Mouse (Mus musculus) hindbrain, embryonic 14.5 days (tissue): ENCODE results near the gene Olfr97. TPM values are rescaled to one million over a fixed set of nuclear protein-coding genes. Genes with fewer than 3 reads are reported as not detected.

Source experiments
- ATAC-seq: fragments of 200-750 bp; cut with Nextera tagmentation; 2 replicates; pipeline ENCODE4 v1.8.0; 2017; ENCODE audit warnings: moderate number of reproducible peaks, mild to moderate bottlenecking, moderate TSS enrichment, moderate library complexity; ENCODE audit not compliant: low FRiP score
- DNase-seq: peaks from one replicate; pipeline ENCODE4 v3.0.0-alpha.2; 2015; ENCODE audit warnings: low spot score
- H3K27ac ChIP-seq: fragments of 300-500 bp; sonication (generic); 2 replicates; pipeline ENCODE4 v1.5.1; 2014; ENCODE audit warnings: mild to moderate bottlenecking, moderate library complexity
- H3K27me3 ChIP-seq: fragments of 300-500 bp; sonication (generic); 2 replicates; pipeline ENCODE4 v1.6.1; 2014; ENCODE audit warnings: mild to moderate bottlenecking, low read length, mixed read lengths; ENCODE audit not compliant: control insufficient read depth, insufficient read depth
- H3K36me3 ChIP-seq: fragments of 300-500 bp; sonication (generic); replicated peaks from 2 replicates; pipeline ENCODE4 v1.6.1; 2014; ENCODE audit not compliant: control insufficient read depth, insufficient read depth
- H3K4me1 ChIP-seq: fragments of 300-500 bp; sonication (generic); replicated peaks from 2 replicates; pipeline ENCODE4 v1.6.1; 2014; ENCODE audit warnings: antibody characterized with exemption, low read length, mixed read lengths; ENCODE audit not compliant: control insufficient read depth, insufficient read depth
- H3K4me2 ChIP-seq: fragments of 300-500 bp; sonication (generic); replicated peaks from 2 replicates; pipeline ENCODE4 v1.6.1; 2014; ENCODE audit warnings: mild to moderate bottlenecking, moderate library complexity
- H3K4me3 ChIP-seq: fragments of 300-500 bp; sonication (generic); replicated peaks from 2 replicates; pipeline ENCODE4 v1.5.1; 2014; ENCODE audit warnings: mild to moderate bottlenecking, low read length
- H3K9ac ChIP-seq: fragments of 300-500 bp; sonication (generic); 2 replicates; pipeline ENCODE4 v1.6.1; 2014
- H3K9me3 ChIP-seq: fragments of 300-500 bp; sonication (generic); 2 replicates; pipeline ENCODE4 v1.6.1; 2016; ENCODE audit warnings: low read length; ENCODE audit not compliant: control insufficient read depth
- WGBS: fragments of 180-500 bp; shearing (Covaris S2); extraction: QIAGEN DNeasy Blood & Tissue Kit; methylation state at CpG from one replicate; pipeline ENCODE4 v1.1.7; 2014; 5-methylcytosine and 5-hydroxymethylcytosine counted together
- polyA plus RNA-seq: library from polyadenylated mRNA; unstranded; fragments of >200 nt; fragmentation: Nextera tagmentation; extraction: Ambion mirVana; gene quantifications from 2 replicates; pipeline ENCODE4 v1.2.1, GENCODE M21; 2014

Gene Olfr97
- polyA plus RNA-seq, 1 experiment from 2014 or later = not detected

DNA sequence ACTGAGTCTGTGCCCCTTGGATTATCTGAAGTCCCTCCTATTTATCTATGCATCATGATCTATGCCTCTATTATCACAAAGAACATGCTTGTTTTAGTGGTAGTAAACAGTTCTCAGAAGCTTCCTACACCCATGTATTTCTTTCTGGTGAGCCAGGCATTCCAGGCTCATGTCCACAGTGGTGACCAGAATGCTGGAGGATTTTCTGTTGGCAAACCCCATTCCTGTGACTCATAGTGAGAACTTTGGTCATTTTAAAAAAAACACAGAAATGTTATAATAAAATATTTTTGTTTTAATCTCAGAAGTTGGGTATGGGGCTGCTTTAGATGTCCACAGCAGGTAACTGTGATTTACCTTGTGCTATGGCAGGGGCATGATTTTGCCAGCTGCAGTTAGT lies 12.3 kb upstream of the Olfr97 start:
- H3K4me2 ChIP-seq = no peak overlapping the region
- ATAC-seq = no peak
- DNase-seq = no peak
- no peaks in the 10 kb centered on the region for H3K27me3 ChIP-seq
- H3K36me3 ChIP-seq = no peaks in the 10 kb centered on the region
- no peak overlapping the region for H3K9ac ChIP-seq
- H3K27ac ChIP-seq = no peak overlapping the region
- H3K4me3 ChIP-seq = no peak overlapping the region
- no peaks in the 10 kb centered on the region for H3K4me1 ChIP-seq
- H3K9me3 ChIP-seq = no peaks in the 10 kb centered on the region

DNA sequence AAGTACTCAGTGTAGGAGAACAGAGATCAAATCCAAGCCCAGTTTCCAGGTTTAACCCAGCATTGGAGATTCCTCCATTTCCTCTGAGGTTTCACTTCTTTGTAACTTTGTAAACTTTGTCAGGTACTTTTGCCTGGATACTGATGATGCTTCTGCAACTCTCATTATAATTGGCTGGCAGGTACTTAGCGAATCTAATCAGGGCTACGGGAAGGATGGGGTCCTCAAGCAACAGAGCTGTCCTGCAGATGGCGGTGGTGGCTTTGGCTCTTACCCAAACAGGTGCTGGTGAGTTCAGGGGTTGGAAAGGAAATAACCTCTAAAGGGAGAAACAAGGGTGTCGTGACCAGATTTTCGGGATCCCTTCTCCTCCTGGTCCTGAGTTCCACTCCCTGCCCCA lies 9.6 kb upstream of the Olfr97 start:
- no peak for ATAC-seq
- no peak overlapping the region for H3K4me2 ChIP-seq
- no peaks in the 10 kb centered on the region for H3K36me3 ChIP-seq
- no peaks in the 10 kb centered on the region for H3K4me1 ChIP-seq
- 26% methylated on average over 5 of the region's 5 CpGs for WGBS
- no peak overlapping the region for H3K4me3 ChIP-seq
- no peak overlapping the region for H3K9ac ChIP-seq
- DNase-seq = no peak
- no peaks in the 10 kb centered on the region for H3K9me3 ChIP-seq
- H3K27ac ChIP-seq = no peak overlapping the region
- no peaks in the 10 kb centered on the region for H3K27me3 ChIP-seq

DNA sequence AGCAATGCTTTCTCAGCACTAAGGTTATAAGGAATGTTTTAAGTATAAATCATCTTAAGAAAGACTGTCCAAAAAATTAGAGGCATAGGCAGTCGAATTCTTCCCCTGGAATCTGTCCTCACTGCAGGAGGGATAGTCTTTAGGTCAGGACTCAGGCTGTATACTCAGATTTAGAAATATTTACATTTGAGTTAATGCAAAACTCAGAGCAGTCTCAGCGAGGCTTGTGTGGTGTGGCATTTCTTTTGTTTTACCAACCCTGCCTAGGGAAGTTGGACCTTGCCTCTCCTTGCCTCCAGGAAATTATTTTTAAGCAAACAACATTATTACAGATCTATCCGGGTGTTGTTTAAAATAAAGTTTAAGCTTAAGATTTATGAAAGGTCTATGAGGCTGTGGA lies 5.1 kb upstream of the Olfr97 start:
- no peak for ATAC-seq
- no peak overlapping the region for H3K27ac ChIP-seq
- no peak overlapping the region for H3K9ac ChIP-seq
- no peak overlapping the region for H3K4me3 ChIP-seq
- no peaks in the 10 kb centered on the region for H3K27me3 ChIP-seq
- no peaks in the 10 kb centered on the region for H3K4me1 ChIP-seq
- no peaks in the 10 kb centered on the region for H3K36me3 ChIP-seq
- WGBS = 58% methylated on average over 3 of the region's 3 CpGs
- H3K4me2 ChIP-seq = no peak overlapping the region
- no peaks in the 10 kb centered on the region for H3K9me3 ChIP-seq
- DNase-seq = no peak

DNA sequence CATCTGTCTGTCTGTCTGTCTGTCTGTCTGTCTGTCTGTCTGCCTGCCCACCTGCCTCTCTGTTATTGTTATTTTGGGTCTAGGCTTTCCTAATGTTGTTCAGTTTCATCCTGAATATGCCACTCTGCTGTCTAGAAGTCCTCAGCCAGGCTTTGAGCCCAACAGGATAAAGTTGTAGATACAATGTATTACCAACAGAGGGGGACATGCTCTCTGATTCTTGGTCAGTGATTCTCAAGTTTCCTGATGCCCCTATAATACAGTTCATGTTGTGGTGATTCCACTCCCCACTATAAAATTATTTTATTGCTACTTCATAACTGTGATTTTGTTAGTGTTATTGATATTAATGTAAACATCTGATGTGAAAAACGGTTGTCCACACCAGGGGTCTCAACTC lies 15.3 kb downstream of the Olfr97 start:
- Histone ChIP-seq H3K4me3 (no peak overlapping the region), H3K36me3 (no peaks in the 10 kb centered on the region), H3K4me2 (no peak overlapping the region), H3K27ac (no peak overlapping the region), H3K27me3 (no peaks in the 10 kb centered on the region), H3K4me1 (no peaks in the 10 kb centered on the region), H3K9me3 (no peaks in the 10 kb centered on the region), H3K9ac (no peak overlapping the region)
- DNase-seq (no peak), ATAC-seq (no peak)
- 10% methylated on average over 1 of the region's 1 CpGs for WGBS

DNA sequence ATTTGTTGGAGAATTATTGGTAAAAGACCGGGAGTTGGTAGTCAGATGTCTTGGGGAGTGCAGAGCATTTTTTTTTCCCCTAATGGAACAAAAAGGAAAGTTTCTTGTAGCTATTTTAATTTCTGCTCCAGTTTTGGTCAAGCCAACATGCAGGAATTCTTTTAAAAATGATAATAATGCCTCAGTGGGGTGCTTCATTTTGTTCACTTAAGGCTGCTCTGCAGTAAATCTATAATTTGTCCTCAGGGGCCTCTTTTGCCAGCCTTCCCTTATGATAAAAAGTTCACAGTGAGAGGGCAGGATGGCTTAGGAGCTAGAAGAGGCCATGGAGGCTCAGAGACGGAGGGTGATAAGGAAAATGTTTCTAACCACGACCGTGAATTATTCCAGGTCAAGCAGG lies 17.3 kb downstream of the Olfr97 start, which contains the start of gene Olfr96:
Gene Olfr96, plus strand, starts transcription at position 301 of the 400 bp plus-strand sequence.
- DNase-seq = no peak
- 67% methylated on average over 4 of the region's 4 CpGs for WGBS
- no peak within 1 kb of the TSS for H3K4me2 ChIP-seq
- H3K4me3 ChIP-seq = no peak within 1 kb of the TSS
- no peaks in the 10 kb centered on the region for H3K9me3 ChIP-seq
- no peaks in the 10 kb centered on the region for H3K36me3 ChIP-seq
- H3K9ac ChIP-seq = no peak within 1 kb of the TSS
- no peaks in the 10 kb centered on the region for H3K4me1 ChIP-seq
- H3K27me3 ChIP-seq = no peaks in the 10 kb centered on the region
- no peak within 1 kb of the TSS for H3K27ac ChIP-seq
- no peak for ATAC-seq

DNA sequence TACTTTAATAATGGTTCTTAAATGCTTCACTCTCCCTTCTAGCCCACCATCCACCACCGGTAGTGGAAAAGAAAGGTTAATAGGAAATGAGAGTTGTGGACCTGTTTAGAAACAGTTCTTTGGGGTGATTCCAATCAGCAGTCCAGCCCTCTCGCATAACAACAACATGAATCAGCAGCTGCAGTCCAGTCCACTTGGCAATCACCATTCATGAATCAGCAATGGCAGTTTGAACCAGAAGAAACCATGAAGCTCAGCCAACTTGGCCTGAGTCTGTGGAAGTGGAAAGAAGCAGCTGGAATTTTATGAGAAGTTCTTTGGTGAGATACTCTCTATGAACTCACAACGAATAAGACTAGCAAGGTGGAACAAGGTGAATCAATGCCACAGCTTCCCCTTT lies 18.6 kb downstream of the Olfr97 start:
- no peaks in the 10 kb centered on the region for H3K27me3 ChIP-seq
- no peak overlapping the region for H3K9ac ChIP-seq
- ATAC-seq (no peak), DNase-seq (no peak)
- no peaks in the 10 kb centered on the region for H3K36me3 ChIP-seq
- H3K4me3 ChIP-seq = no peak overlapping the region
- H3K4me2 ChIP-seq = no peak overlapping the region
- no peaks in the 10 kb centered on the region for H3K4me1 ChIP-seq
- no peaks in the 10 kb centered on the region for H3K9me3 ChIP-seq
- 90% methylated on average over 3 of the region's 3 CpGs for WGBS
- no peak overlapping the region for H3K27ac ChIP-seq

DNA sequence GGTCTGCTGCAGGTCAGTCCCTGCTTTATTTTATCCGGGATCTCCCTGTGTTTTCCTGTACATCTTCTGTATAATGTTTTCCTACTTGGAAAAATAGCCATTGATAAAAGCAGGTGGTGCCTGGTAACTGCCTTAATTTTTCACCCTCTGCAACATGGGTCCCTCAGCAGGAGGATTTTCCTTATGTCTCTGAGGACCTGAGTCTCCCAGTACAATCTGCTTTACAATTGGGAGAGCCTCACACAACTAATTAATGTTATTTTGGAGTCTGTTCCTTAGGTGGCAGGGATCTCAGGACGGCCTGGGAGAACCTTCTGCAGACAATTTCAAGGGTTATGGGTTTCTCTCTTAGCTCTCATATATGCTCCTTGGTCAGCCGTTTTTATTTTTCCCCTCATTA lies 24.1 kb downstream of the Olfr97 start, which contains the start of gene Olfr95:
Gene Olfr95, minus strand, starts transcription at position 101 of the 400 bp plus-strand sequence.
- no peak for ATAC-seq
- WGBS = 79% methylated on average over 3 of the region's 3 CpGs
- H3K4me1 ChIP-seq = 0 out of 2 replicates have a peak, but pooled peaks cover 5% of the 10 kb centered on the region
- H3K9ac ChIP-seq = no peak within 1 kb of the TSS
- H3K27ac ChIP-seq = no peak within 1 kb of the TSS
- H3K4me3 ChIP-seq = no peak within 1 kb of the TSS
- no peaks in the 10 kb centered on the region for H3K36me3 ChIP-seq
- H3K27me3 ChIP-seq = peaks cover 6% of the 10 kb centered on the region; the same call in 1 of the 2 replicates
- no peak for DNase-seq
- H3K4me2 ChIP-seq = no peak within 1 kb of the TSS
- H3K9me3 ChIP-seq = no peaks in the 10 kb centered on the region

DNA sequence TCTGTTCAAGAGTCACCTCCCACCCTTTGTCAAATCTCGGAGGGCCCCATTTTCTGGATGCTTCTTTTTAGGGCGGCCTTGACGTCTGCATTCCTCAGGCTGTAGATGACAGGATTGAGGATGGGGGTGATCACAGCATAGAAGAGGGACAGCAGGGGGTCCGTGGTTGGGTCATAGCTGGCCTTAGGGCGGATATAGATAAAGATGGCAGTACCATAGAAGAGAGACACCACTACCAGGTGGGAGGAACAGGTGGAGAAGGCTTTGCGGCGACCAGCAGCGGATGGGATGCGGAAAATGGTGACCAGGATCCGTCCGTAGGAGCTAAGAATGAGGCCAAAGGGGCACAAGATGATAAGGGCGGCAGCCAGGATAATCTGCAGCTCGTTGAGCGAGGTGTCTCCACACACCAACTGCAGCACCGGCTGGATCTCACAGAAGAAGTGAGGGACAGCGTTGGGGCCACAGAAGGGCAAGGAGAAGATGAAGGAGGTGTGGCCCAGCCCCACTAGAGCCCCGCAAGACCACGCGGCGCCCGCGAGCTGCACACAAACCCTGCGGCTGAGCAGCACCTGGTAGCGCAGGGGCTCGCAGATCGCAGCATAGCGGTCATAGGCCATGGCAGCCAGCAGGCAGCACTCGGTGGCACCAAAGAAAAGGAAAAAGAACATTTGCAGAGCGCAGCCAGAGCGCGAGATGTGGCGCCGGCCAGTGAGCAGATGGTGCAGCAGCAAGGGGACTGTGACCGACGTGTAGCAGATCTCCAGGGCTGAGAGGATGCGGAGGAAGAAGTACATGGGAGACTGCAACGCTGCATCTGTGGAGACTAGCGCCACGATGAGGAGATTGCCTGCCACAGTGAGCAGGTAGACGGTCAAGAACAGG lies 26.0 kb downstream of the Olfr97 start:
- DNase-seq (peak; percentile 29), ATAC-seq (peak; percentile 79)
- Histone ChIP-seq H3K27me3 (peaks cover 6% of the 10 kb centered on the region; the same call in 1 of the 2 replicates), H3K27ac (no peak overlapping the region), H3K36me3 (no peaks in the 10 kb centered on the region), H3K9ac (peak overlapping the region; percentile 63), H3K4me1 (0 out of 2 replicates have a peak, but pooled peaks cover 5% of the 10 kb centered on the region), H3K4me3 (peak overlapping the region; percentile 38), H3K9me3 (no peaks in the 10 kb centered on the region), H3K4me2 (peak overlapping the region; percentile 58)
- 19% methylated on average over 40 of the region's 40 CpGs for WGBS

DNA sequence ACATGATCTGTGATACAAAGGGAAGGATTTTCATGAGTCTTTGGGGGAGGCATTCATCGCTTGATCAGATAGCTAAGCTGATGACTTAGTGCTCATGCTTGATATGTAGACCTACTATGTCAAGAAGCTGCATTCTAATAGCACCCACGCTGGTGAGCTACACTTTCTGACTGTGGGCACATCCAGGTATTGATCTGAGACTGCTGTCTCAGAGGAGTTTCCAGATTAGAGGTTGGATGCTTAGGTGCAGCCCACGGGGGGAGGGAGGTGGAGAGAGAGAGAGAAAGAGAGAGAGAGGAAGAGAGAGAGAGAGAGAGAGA lies 33.3 kb downstream of the Olfr97 start:
- no peak overlapping the region for H3K27ac ChIP-seq
- no peaks in the 10 kb centered on the region for H3K36me3 ChIP-seq
- H3K4me2 ChIP-seq = no peak overlapping the region
- ATAC-seq = peak; percentile 57; the same call in 1 of the 2 replicates
- no peaks in the 10 kb centered on the region for H3K9me3 ChIP-seq
- no peaks in the 10 kb centered on the region; the same call in 1 of the 2 replicates for H3K27me3 ChIP-seq
- DNase-seq = no peak
- H3K4me3 ChIP-seq = no peak overlapping the region
- no peaks in the 10 kb centered on the region for H3K4me1 ChIP-seq
- H3K9ac ChIP-seq = no peak overlapping the region
- whole genome bisulfite sequencing = 35% methylated on average over 3 of the region's 3 CpGs
